Mouse (Mus musculus): ENCODE measurements around the gene Glud1.

GRCm38 (mm10) chr14:34378560-34379331 is 68.2 kb downstream of the Glud1 start:
- TF ChIP-seq MYOG (IDR thresholded peaks at IDR 0.05; ENCODE audit: control insufficient read depth in 1 of 3, insufficient read depth in 1 of 3, insufficient read length in 2 of 3, low read depth in 2 of 3) (no peak), POLR2A (IDR thresholded peaks at IDR 0.05; ENCODE audit: insufficient read length, low read depth) (no peak), POLR2AphosphoS2 (IDR thresholded peaks at IDR 0.05; ENCODE audit: insufficient read length, low read depth) (no peak), USF1 (IDR thresholded peaks at IDR 0.05; ENCODE audit: low read depth) (no peak), CEBPB (IDR thresholded peaks at IDR 0.05; ENCODE audit: insufficient read depth, poor library complexity, severe bottlenecking) (no peak), TCF12 (IDR thresholded peaks at IDR 0.05; ENCODE audit: insufficient read depth, poor library complexity, severe bottlenecking) (no peak), MAX (IDR thresholded peaks at IDR 0.05; ENCODE audit: low read depth) (no peak), E2F4 (IDR thresholded peaks at IDR 0.05; ENCODE audit: insufficient read depth) (no peak)

Measured in myocyte (in vitro differentiated cells).